Mouse (Mus musculus) fibroblast of lung, adult 2 months (primary cell): ENCODE measurements around the gene Sema3g.
A peak's percentile ranks its signal among the peaks of the same experiment; 100 is the strongest.

Source experiments
- DNase-seq: peaks from one replicate; pipeline ENCODE4 v3.0.0-alpha.2; 2011; ENCODE audit warnings: low read depth

Gene Sema3g

DNA sequence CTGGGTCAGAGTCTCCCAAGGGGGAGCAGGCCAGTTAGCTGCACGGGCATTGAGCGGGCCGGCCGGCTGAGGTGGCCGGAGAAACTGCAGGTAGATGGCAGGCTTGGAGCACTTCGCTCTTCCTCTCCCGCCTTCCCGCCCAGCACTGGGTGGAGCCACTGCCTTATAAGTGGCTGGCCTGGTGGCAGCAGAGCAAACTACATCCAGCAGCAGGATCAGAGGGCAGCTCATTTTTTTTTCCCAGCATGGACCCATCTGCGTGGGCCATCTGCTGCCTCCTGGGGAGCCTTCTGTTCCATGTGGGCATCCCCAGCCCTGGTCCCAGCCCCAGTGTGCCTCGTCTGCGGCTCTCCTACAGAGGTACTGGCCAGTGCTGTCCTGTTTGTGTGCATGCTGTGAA, at the start of gene Sema3g:
Sema3g (plus strand) TSS at position 195 of the 400 bp plus-strand sequence.
- no peak for DNase-seq

DNA sequence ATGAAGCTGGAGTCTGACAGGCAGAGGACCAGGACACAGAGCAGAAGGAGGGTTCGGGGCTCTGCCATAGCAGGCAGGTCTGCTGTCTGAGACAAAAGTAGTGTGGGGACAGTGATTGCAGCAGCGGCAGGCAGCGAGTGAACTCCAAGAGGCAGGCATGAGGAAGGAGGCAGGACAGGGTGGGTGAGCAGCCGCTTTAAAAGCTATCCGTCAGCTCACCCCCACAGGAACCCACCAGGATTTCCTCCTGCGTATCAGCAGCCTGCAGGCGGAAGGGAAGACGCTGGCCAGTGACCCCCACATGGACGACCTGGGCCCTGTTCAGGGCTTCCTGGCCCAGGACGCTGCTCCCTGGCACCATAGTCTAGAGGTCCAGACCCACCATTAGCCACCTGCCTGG, 49.2 kb upstream of the Sema3g start, which contains the start of gene Stab1:
Stab1 (minus strand) TSS at position 217 of the 400 bp plus-strand sequence.
- DNase-seq, result no peak

DNA sequence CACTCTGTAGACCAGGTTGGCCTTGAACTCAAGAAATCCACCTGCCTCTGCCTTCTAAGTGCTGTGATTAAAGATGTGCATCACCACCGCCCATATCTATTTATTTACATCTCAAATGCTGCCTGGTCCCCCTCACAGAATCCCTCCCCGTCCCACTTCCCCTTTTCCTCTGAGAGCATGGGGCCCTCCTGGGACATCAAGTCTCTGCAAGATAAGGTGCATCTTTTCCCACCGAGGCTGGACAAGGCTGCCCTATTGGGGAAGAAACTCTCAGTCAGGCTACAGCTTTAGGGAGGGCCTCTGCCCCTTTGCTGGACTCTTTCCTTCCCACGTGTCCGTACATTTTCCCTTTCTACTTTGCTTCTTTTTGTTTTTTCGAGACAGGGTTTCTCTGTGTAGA, 48.2 kb upstream of the Sema3g start:
- DNase-seq, result no peak

DNA sequence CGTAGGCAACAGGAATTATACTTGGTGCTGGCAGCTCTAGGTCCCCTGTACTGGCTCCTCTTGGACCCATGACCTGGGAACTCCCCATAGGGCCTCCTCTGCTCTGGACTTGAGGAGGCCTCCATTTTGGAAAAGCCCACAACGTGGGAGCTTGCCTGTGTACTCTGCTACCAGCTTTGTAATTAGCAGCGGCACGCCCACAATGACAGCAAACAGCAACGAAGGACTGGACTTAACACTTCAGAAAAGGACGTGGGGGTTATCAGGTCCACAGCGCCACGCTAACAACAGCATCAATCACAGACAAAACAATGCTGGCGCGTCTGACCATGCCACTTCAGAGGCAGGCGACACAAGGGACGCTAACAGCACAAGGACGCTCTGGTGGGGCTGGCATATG, 46.7 kb upstream of the Sema3g start:
- no peak for DNase-seq

DNA sequence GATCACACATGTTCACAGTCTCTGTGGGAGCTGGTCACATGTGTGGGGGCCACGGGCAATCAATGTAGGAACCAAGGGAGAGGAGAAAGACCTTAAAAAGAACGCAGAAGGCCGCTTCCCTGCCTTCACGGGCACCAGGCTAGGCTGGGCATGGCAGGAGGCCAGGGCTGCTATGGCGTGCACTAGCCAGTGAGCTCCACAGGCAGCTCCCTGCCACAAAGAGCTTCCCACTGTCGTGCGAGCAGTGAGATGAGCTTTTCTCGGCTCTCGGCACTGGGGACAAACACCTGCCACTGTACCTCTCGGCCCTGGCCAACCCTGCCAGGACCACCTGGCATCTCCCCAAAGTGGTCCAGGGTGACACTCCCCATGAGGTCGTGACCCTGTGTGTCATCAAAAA, 46.3 kb upstream of the Sema3g start:
- DNase-seq, result no peak

DNA sequence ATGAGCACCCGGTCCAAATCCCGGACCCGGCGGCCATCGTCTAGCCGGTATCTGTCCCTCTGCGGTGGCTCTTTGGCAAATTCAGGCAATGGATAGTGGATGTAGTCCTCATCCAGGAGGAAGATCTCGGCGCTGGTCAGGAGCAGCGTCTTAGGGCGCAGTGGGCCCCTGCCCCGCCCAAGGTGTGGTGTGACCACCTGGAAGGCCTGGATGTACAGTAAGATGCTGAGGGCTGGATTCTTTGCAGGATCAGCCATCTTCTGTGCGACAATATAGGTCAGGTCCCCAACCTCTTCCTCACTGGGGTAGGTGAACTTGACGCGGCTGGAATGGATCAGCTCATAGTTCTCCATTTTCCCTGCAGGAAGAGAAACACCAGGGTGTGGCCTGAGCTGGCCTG, 45.8 kb upstream of the Sema3g start:
- no peak for DNase-seq

DNA sequence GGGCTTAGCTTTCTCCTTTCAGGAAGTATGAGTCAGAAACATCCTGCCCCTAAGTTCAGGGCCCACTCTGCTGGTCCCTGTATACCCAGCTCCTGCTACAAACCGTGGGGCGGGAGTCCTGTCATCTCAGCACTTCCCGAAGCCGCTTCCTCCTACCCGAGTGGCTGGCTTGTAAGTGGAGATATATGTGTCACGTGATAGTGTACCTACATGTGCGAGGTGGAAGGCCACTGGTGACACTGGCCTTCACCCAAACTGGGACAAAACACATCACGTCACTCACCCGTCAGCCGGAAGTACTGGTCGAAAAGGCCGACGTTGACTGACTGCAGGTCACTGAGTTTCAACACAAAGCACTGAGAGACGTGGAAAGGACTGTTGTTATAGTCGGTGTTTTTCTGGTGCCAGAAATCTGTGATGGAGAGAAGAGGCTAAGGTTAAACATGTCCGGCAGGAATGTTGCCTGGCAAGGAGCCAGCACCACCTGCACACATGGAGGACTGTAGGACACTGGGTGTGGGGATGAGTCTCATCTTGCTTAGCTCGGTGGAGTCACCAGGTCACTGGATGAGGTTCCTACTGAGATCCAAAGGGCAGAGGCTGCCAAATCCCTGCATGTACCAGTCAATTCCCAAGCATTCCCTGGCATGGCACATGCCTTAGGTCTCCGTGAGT, 44.7 kb upstream of the Sema3g start:
- no peak for DNase-seq

DNA sequence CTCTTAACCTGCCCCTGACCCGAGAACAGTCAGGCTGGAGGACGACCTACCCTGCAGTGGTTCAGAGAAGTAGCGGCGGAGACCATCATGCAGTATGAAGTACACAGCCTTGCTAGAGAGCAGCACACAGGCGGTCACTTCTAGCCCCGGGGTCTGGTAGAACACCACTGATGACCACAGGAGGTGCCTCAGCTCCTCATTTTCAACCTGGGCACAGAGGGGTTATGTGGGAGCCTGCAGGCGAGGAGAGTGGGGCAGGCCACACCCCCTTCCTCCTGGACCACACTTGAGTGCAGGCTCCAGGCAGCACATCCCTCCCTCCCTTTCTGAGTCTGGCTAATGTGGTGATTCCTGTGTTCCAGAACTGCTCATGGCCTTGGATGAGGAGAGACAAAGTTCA, 44.1 kb upstream of the Sema3g start:
- DNase-seq, result no peak

DNA sequence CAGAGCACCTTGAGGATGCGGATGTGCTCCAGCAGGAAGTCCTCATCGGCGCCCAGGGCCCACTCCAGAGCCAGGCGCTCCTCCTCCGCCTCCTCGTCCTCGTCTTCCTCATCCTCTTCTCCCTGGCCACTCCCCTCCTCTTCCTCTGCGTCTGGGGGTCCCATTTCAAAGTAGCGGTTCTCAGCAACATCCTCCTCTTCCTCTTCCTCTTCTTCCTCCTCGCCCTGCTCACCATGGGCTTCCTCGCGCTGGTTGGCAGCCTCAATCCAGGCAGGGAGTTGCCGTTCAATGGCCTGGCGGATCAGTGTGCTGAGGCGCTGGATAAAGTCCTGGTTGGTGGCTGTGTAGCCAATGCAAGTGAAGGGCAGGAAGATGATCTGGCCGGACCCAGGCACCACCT, 40.4 kb upstream of the Sema3g start:
- DNase-seq, result no peak

DNA sequence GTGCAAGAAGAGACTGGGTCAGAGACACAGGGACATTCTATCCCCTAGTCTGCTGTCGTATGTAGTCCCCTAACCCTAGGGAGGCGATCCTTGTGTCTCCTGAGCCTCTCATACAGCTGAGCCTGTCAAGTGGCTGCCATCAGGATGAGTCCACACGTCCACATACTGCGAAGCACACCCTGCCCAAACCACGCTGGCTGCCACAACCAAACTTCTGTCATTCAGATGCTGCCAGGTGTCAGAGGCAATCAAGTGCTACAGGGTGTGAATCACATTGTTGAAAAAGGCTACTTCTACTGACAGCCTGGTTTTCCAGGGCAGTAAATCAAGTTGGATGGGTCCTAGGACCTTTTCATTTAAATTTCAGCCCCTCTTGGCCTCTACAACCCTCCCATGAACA, 39.9 kb upstream of the Sema3g start:
- no peak for DNase-seq

DNA sequence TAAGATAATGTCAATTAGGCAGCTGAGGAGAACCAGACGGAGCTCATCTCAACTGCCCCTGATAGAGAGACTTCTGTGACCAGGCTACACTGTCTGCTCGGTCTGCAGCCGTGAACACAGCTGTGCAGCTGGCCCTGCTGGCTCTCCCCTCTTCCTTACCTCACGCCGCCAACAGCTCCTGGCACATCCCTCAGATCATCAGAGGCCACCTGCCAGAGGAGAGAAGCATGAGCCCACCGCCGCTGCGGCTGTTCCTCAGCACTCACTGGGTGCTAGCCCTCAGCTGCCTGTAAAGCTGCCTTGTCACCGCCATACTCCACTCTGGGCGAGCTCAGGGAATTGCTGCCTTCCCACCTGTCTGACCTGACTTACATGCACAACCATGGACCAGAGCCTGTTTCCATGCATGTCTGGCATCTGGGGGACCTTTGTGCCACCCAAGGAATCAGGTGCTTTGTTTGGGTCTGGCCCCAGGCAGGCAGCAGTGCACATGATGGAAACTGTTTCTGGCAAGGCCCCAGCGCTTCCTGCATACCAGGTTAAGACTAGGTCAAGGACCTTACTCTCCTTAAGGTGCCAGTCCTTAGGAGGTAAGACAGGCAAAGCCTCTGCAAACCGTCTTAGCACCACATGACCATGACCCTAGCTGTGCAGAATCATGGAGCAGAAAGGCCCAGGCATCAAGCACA, 37.8 kb upstream of the Sema3g start:
- no peak for DNase-seq

DNA sequence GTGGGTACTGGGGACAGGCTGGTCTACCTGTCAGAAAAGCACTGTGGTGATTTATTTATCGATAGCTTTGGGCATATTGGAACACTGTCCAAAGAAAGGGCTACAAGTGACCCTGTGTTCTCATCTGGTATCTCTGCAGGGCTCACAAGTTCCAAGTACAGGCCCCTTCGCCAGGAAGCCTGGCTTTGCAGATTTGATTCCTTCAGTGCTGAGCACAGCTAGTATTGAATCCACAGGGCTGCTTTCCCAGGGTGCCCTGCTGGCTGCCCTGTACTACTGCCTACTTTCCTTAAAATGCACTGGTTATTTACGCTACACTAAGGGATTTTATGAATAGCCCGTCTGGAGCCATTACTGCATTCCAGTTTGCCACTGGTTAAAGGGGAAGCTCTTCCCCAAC, 36.1 kb upstream of the Sema3g start:
- DNase-seq, result no peak

DNA sequence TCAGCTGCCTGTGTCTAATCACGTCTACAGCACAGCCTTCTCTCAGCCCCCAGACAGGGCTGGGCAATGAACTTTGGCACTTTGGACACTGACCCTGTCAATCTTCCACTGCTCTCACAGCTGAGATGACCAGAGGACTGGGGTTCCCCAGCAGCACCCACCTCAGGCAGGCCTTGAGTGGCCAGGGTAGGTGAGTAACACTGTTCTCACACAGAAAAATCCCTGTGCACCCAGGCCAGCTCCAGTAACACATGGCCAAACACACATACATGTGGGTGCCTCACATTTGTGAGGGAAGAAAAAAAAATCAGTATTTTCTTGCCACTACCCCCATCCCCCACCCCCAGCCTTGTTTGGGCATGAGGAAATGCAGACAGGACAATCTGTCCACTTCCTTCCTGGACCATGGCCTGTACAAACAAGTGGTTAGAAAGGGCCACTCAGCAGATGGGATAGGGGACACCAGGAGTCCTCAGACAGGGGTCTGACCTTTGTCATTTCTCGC, 34.8 kb upstream of the Sema3g start:
- no peak for DNase-seq

DNA sequence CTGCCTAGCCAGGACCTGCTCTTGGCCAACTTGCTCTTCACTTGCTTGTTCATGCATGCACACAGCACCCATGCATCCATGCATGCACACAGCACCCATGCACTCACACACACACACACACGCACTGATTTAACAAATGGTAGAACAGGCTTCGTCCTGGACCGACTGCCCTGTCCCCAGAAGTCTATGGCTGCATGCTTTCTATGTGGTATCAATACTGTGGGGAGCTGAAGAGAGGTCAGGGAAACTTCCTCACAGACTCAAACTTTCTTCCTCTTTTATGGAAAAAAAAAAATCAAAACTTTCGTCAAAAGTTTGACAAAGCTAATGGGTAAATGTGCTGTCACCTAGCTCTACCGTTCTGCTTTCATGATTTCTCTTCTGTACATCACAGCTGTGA, 34.1 kb upstream of the Sema3g start:
- DNase-seq, result no peak

DNA sequence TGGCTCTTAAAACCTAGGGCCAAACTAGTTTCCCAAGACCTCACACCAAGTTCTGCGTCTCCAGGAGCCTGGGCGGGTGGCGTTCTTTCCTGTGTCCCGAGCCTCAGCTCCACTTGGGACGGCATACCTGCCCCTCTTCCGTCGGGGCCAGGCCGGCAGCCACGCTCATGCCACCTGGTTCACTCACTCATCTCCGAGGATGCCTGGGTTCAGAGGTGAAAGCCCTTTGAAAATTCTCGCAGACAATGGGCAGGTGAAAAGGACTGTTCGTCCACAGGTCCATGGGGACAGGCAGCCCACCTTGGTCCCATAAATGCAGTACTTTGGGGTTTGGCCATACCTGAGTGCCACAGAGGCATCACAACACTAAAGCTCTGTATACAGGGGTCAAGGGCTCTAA, 33.5 kb upstream of the Sema3g start:
- DNase-seq, result no peak

DNA sequence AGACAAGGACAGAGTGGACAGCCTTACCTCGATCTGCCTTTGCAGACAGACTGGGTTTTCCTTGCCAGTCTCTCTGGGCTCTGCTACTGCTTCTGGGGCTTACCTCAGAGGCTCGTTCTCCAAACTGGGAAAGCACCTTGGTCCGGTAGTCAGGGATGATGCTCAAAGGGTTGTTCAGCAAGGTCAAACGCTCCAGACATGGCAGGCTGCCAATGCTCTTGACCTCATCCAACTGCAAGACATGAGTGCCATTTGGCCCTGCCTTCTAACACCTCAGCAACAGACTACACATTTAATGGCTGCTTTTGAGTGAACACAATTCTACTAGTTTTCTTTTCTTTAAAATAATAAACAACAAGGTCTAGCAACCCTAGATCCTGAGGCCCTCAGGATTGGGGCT, 31.0 kb upstream of the Sema3g start:
- no peak for DNase-seq

DNA sequence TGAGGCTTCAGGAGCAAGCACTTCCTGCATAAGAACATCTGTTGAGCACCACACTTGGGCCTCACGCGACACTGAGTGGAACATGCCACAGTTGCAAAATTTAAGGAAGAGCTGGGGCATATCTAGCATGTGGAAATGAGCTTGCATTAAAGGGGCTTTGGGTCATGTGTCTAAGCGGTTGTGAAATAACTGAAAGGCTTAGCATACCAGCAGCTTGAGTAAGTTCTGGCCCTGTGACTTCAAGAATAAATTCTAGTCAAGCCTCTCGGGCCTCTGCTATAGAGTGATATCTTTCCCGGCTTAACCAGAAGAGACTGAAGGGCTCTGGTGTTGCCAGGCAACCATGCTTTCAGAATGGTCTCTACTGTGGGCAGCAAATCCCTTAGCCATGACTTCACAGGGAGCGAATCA, 28.9 kb upstream of the Sema3g start:
- DNase-seq, result peak; percentile 51

DNA sequence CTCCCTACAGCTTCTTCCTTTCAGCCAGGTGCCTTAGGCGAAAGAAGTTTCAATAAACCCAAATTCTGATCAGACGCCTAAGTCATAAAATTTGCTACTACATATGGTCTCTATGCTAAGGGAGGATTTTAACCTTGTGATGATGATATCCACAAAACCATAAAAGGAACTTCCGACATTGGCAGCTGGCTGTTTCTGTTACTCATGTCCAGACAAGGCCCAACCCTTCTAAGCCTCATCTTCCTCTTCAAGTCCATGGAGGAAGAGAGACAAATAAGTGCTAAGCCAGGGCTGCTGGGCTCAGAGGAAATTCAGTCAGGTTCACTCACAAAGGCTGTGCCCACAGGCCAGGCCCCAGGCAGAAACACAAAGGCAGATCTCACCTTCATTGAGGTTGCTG, 28.3 kb upstream of the Sema3g start:
- no peak for DNase-seq

DNA sequence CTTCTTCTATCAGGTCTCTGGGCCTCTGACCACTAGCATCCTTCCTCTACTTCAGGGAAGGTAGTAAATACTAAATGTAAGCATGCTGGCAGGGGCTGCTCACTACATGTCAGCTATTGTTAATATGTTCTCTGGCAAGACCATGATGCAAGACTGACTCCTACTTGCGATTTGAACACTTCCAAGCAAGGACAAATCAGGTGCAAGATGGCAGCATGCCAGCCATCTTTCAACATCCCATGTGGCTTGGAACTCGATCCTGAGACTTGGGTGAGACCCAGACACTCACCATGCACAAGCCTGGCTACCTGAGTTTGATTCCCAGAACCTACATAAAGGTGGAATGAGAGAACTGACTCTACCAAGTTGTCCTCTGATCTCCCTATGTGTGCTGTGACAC, 25.7 kb upstream of the Sema3g start:
- DNase-seq, result no peak

DNA sequence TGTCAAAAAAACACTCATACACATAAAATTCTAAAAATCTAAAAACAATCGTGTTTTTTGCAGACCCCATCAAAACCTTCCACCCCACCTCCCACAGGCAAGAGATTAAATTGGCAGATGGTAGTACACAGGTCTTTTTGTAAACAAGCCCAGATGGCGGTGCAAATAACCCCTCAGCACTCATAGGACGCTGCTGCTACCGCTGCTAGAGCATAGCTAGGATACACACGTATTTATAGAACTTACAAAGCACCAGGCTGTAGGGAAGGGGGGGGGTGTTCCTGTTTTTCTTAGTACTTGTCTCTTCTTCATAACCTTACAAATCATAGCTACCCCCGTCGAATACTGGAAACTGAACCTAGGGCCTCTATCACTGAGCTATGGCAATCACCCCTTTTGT, 23.9 kb upstream of the Sema3g start:
- DNase-seq, result no peak

DNA sequence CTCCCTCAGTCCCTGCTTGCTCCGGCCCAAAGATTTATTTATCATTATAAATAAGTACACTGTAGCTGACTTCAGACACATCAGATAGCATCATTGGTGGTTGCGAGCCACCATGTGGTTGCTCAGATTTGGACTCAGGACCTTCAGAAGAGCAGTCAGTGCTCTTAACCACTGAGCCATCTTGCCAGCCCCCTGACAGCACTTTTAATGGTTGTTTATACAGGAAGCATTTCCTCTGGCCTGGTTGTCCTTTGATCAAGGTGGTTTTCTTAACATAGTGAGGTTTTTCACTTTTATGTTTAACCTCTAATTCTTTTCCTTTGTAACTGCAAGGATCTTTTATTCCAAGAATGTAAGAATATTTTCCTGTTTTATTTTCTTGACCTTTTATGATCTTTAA, 23.2 kb upstream of the Sema3g start:
- DNase-seq, result no peak

DNA sequence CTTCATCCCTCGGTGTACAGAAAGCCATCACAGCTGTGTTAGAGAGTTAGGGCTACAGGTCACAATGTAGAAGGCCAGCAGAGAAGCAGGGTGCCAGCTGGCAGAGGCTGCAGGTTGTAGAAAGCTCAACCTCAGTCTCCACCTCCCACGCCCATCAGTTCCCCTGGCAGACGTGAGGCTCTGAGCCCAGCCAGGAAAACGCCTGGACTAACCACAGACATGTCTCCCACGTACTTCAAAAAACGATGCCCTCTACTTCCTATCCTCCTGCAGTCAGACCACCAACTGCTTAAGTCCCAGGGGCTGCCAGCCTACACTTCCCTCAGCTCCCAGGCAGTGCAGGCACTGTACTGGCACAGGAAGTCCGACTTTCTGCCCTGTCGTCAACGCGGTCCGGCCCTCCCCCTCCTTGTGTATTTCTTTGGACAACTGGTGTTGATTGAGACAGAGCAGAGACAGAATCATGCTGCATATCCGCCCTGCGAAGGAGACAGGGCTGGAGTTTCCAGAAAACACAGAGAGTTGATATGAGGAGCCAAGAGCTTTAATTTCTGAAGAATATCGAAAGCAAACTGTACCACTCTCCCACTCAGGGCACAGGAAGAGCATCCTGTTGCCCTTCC, 22.7 kb upstream of the Sema3g start:
- DNase-seq, result peak; percentile 94

DNA sequence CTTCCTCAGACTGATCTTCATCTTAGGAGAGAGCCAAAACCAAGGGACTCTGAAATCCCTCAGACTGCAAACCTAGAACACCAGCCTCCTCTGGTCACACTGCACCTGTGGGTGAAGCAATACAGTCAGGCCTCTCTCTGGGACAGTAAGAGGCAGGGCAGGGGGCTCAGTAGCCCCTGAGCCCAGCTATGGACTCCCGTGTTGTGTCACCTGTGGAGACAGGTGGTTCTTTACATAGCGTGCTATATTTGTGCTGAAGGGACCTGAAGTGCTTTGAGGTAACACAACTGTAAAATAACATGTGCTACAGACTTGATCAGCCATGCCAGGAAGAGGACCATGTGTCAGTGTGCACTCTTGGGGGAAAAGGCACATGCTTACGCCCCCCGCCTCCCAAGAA, 22.1 kb upstream of the Sema3g start:
- DNase-seq, result no peak
